Mouse (Mus musculus) embryo, embryonic 10.5 days (tissue): ENCODE measurements around the gene Cdhr5.

Experiments
- DNase-seq: peaks from one replicate; pipeline ENCODE4 v3.0.0-alpha.2; 2015; ENCODE audit warnings: low spot score

Cdhr5 gene

DNA sequence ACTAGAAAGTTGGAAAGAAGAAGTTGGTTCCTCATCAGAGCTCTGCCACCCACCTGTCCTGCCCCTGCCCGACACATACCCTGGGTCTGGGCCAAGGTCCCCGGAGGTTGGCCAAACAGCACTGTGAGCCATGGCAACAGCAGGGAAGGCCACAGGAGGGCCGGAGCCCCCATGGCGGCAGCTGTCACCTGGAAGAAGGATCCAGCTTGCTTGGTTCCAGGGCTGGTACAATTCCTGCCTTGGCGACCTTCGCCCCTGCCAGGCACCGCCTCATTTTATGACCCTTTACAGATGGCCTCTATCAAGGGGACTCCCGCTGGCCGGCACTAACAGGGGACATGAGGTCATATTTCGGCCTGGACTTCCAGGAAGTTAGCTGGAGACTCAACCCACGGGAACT lies at the start of gene Cdhr5:
Gene Cdhr5 (minus strand): TSS at position 241 of the 400 bp plus-strand sequence.
- peak; percentile 24 for DNase-seq

DNA sequence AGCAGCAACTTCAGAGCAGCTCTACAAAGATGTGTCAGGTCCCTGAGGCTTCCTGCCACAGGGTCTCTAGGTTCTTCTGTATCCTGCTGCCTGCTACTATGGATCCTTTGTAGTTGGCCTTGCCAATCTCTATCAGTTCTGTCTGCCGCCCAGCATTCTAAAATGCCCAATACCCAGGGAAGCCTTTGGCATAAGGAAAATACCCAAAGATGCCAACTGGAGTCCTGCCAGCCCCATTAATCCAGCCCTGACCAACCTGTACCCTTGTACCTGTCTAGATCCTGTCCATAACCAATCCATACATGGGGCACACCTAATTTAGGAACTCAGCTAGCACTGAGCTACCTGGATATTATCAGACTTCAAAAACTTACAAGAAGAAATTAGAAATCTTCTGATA lies 48.1 kb upstream of the Cdhr5 start:
- no peak for DNase-seq

DNA sequence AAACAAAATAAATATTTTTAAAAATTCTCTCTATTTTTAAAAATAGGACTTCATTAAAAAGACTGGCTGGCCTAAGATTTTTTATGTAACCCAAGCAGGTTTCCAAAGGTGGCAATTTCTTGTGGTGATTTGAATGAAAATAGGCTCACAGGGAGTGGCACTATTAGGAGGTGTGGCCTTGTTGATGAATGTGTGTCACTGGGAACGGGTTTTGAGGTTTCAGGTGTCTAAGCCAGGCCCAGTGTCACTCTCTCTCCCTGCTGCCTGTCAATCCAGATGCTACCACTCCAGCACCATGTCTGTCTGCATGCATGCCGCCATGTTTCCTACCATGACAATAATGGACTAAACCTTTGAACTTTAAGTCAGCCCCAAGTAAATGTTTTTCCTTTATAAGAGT lies 42.9 kb upstream of the Cdhr5 start:
- no peak for DNase-seq

DNA sequence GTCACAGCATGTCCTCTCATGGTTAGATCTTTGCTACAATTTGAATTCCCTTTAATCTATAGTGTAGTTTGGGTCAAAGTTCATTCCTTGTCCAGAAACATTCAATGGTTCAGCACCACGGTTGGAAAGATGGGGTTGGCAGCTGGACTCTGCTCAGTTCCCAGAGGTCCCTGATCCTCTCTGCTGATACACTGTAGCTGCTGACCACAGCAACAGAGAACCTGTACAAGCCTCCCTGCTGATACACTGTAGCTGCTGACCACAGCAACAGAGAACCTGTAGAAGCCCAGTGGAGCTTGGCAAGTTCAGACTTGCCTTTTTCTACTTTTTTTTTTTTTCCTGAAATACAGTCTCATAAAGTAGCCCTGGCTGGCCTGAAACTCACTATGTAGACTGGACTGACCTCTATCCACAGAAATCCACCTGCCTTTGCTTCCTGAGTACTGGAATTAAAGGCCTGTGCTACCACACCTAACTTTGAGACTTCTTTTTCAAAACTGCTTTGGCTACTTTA lies 41.1 kb upstream of the Cdhr5 start:
- DNase-seq, result no peak

DNA sequence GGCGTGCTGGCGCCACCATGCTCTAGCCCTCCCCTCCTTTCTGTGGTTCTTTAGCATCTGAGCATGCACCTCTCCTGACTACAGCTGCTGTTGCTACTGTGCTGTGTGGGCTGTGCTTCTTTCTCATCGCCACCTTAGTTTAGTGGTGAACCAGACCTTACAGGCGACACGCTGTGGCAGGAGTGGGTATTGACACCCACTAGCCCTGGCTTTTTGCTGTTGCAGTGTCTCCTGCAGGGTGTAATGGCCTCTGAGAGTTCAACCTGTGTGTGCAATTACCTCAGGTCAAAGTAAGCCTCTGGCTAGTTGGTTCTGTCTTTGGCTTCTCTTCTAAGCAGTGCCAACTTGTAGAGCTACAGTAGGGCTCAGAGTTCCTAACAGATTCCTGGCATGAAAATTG lies 39.4 kb upstream of the Cdhr5 start:
- DNase-seq, result peak; percentile 37

DNA sequence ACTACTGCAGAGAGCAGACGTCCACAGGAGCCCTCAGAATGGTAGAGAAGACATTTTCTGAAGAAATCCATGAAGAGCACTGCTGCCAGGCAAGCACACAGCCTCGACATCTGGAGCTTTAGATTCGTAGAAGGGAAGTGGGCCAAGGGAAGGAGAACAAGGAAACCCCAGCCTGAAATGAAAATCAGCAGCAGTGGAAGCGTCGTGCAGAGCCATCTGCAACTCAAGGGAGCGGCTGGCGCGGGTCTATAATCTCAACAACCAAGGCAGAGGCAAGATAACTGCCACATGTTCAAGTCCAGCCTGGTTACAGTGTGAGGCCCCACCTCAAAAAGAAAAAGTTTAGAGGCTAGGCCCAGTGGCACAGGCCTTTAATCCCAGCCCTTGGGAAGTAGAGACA lies 38.5 kb upstream of the Cdhr5 start:
- DNase-seq, result no peak

DNA sequence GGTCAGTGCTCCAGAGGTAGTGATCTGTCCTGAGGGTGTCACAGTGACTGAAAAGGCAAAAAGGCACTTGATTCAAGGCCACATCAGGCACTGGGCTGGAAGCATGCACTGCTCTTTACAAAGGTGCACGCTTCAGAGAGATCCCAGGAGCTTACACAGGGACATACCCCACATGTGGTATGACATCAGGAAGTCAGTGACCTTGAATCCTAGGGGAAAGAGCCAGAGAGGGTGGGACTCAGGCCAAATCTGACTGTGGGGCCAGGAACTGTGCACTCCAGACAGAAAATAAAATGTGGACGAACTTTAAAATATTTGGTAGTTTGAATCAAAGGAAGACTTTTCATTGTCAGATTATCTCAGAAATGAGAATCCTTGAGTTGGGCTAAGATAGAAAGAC lies 37.8 kb upstream of the Cdhr5 start:
- no peak for DNase-seq

DNA sequence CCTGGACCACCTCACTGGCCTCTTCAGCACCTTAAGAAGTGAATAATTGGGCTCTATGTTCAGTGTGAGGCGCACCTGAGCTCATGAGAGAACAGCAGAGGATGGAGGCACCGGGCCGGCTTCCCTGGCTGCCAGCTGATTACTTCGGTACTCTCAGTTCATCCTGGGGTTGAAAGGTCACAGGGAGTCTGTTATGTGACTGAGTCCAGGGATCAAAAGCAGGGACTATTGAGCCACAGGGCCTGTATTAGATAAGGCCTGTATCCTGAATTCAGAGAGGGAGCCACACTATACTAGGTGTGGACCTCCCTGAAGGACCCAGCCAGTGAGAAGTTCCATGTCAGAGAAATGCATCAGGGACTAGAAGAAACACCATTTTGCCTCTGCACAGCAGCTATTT lies 28.0 kb upstream of the Cdhr5 start:
- DNase-seq, result no peak

DNA sequence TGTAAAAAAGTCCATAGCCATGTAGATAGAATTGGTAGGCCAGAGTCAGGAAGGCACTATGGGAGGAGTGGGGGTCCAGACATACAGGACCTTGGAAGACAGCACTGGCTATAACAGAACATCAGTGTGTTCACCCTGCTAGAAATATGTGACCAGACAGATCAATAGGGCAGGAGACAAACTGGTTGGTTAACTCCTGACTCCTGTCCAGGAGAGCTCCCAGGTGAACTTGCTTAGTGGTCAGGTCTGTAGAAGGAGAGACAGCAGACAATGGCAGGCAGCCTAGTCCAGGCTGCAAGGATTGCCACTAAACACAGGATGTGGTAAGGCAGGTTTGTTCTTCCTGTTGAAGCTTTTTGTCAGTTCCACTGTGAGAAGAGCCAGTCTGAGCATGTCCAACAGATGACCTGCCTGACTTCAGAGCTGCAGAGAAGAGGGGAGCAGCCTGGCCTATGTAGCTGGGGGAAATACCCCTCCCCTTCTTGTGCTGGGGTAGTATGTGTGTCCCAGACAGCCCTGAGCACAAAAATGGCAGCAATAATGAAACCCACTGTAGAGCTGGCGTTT lies 26.2 kb upstream of the Cdhr5 start:
- DNase-seq, result no peak

DNA sequence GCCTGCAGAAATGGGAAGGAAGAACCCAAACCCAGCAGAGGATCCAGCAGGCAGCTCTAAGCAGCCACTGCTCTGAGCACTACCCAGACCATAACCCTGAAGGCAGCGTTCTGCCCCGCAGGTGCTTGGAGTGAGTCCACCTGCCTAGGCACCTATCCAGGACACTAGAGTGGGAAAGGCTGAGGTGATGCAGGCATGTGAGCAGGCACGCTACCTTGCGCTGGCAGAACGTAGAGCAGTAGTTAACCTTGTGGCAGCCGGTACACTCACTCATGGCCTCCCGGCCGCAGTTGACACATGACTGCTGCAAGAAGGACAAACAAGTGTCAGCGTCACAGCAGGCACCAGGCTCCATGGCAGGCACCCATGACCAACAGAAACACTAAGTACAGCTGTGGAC lies 24.8 kb upstream of the Cdhr5 start:
- no peak for DNase-seq

DNA sequence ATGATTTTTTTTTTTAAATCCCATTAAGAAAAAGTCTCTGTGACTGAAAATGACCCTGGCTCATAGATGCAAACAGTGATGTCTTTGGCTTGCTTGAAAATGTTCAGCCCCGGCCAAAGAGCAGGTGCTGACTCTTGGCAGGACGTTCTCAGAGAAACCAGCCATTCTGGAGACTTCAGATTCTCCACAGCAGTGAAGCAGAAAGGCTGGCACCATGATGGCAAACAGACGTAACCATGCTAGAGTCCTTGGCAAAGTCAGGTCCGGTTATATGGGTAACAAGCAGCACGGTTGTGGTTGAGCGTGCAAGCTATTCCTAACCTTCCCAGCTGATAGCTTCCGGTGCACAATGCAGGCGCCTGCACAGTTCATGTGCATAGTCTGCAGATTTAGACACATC lies 22.6 kb upstream of the Cdhr5 start:
- DNase-seq, result no peak

DNA sequence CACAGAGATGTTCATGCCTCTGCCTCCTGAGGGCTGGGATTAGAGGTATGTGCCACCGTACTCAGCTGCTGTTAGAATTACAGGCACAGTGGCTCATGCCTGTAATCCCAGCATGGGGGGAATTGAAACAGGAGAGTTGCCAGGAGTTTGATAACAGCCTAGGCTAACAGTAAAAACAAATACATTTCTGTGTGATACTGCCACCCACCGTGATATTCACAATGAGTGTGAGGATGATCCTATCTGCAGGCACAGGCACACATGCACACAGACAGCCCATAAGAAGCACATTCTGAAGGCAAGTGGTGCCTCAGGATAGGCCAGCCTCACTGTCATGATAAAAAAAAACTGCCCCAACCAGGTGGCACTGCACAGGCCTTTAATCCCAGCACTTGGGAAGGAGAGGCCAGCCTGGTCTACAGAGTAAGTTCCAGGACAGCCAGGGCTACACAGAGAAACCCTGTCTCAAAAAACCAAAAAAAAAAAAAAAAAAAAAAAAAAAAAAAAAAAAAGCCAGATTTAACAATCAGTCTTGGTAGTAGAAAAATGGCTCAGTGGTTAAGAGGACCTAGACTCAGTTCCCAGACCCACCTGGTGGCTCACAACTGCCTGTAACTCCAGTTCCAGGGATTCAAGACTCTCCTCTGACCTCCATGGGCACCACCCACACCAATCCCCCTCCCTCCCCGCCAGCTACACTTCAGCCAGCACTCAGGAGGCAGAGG lies 21.5 kb upstream of the Cdhr5 start:
- DNase-seq, result no peak

DNA sequence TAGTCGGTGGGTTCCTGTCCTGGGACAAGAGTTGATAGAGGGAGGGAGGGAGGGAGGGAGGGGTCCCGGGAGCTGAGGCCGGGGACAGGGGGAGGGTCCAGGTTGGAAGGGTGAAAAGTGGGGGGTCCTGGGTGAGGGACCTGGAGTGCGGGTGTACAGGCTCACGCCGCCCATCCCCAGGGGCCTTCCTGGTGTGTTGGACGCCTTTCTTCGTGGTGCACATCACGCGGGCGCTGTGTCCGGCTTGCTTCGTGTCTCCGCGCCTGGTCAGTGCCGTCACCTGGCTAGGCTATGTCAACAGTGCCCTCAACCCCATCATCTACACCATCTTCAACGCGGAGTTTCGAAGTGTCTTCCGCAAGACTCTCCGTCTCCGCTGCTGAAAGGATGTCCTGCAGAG lies 17.9 kb upstream of the Cdhr5 start:
- peak; percentile 28 for DNase-seq

DNA sequence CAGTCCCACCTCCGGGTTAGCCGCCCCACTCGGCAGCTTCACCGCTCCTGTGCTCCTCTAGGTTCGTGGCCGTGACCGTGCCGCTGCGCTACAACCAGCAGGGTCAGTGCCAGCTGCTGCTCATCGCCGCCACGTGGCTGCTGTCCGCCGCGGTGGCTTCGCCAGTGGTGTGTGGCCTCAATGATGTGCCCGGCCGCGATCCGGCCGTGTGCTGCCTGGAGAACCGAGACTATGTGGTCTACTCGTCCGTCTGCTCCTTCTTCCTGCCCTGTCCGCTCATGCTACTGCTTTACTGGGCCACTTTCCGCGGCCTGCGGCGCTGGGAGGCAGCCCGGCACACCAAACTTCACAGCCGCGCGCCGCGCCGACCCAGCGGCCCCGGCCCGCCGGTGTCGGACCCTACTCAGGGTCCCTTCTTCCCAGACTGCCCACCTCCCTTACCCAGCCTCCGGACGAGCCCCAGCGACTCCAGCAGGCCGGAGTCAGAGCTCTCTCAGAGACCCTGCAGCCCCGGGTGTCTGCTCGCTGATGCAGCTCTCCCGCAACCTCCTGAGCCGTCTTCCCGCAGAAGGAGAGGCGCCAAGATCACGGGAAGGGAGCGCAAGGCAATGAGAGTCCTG lies 17.4 kb upstream of the Cdhr5 start:
- DNase-seq, result peak; percentile 63

DNA sequence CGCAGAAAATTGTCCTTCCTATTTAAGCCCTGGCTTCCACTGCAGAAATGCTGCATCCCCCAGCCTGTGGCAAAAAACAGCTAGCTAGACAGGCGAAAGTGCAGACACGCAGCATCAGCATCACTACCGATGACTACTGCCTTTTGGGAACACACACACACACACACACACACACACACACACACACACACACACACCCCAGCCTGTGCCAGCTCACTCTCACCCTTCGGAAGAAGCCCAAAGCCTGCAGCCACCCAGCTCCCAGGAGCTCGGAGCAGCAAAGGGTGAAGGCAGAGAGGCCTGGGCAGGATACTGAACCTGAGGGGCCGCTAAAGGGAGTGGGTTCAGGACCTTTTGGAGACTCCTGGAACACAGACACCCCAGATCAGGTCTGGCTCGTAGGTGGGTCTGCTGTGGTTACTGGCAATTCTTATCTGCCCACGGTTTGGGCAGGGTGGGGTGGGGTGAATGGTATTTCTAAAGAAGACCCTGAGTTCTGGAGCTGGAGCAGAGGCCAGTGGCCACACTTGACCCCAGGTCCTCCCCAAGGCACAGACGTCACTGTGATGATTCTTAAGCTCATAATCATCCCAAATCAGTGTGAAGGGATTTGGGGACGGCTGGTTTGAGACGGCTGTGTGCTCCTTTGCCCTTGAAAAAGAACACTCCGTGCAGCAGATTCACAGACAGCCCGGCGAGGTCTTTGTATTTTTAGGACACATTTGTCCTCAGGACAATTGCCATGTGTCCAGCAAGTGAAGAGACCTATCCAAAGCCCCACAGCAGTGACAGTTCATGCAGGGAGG lies 16.2 kb upstream of the Cdhr5 start:
- DNase-seq, result peak; percentile 27

DNA sequence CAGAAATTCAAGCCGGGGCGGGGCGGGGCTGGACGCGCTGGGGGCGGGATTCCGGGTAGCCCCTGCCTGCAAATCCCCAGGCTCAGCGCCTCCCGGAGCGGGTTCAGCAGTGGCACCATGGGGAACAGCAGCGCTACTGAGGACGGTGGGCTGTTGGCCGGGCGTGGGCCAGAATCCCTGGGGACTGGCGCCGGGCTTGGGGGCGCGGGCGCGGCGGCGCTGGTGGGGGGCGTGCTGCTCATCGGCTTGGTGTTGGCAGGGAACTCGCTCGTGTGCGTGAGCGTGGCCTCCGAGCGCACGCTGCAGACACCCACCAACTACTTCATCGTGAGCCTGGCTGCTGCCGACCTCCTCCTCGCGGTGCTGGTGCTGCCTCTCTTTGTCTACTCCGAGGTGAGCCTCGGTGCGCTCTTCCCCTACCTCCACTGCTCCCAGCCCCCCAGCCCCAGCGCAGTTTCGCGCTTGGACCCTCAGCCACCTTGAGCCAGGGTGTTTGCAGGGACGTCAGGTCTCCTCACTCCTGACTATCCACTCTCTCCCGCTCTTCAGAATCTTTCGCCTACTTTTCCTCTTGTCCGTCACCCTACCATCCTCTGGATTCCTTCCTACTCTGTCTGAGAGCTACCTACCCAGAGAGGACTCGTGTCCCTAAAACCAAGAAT lies 15.5 kb upstream of the Cdhr5 start, which contains the start of gene Drd4:
Gene Drd4 (plus strand): TSS at position 86 of the 662 bp plus-strand sequence.
- peak; percentile 65 for DNase-seq

DNA sequence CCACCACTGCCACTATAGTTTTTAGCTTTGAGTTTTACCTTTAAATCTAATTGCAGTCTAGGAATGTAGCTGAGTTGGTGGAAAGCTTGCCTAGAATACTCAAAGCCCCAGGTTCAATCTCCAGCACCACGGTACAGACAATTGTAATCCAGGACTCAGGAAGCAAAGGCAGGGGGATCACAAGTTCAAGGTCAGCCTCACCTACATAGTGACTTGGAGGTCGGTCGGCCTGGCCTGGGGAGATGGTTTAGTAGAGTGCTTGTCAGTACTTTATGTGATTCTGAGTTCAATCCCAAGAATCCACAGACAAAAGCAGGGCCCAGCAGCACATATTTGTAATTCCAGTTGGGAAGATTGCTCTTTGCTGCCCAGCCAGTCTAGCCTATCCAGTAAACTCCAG lies 11.5 kb upstream of the Cdhr5 start:
- DNase-seq, result no peak

DNA sequence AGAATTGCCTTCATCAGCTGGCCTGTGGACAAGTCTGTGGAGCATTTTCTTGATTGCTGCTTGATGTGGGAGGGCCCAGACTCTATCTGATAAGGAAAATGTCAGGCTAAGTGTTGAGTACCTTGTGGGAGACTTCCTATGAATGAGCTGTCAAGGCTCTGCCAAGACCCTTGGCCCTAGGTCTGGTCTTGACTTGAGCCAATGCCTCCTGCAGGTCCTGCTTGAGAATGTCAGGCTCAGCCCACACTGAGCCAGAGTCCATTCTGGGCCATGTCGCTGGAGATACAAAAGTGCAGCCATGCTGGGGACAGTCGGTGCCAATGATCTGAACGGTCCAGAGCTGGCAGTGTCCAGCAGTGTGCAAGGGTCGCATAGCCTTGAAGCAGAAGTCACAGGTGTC lies 6.2 kb upstream of the Cdhr5 start:
- DNase-seq, result no peak

DNA sequence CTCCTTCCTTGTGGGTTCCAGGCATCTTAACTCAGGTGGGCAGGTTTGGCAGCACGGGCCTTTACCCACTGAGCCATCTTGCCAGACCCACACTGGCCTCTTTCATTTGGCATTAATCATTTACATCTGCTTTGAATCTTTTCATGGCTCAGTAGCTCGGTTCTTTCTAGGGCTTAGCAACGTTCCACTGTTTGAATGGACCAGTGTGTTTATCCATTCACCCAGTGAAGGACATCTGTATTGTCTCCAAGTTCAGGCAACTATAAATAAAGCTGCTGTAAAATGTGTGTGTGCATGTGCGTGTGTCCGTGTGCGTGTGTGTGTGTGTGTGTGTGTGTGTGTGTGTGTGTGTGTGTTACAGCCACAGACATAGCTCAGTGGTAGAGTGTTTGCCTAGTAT lies 4.9 kb upstream of the Cdhr5 start:
- no peak for DNase-seq

DNA sequence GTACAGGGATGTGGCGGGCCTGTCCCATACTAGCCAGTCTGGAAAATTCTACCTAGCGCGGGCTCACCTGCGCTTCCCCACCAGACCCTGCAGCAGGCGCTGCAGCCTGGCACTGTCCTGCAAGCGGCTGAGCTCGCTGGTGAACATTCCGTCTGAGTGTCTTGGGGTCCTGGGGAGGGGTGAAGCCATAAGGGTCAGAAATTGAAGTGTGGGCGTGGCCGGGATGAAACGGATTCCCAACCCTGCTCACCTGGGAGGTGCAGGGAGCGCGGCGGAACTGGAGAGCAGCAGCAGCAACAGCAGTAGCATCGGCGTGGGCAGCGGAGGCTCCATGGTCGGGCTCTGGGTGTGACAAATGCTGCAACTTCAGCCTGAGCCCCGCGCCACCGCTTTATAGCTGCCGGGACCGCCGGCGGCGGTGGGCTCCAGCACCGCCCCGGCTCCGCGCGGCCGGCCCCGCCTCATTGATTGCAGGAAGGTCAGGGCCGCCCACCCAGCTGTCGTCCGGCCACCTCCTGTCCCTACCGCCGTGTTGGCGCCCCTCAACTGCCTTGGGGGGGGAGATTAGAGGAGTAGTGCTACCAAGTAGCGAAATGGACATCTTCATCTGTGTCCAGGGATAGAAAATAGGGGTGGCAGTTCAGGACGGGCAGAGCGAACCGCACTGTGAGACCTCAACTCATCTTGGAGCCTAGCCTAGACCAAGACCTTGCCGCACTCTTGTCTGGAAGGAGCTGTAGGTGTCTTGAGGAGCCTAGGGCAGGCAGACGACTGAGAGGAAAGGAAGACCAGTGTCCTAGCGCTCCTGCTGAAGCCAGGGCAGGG lies 2.4 kb upstream of the Cdhr5 start, which contains the start of gene Sct:
Gene Sct (minus strand): TSS at position 368 of the 825 bp plus-strand sequence.
- peak; percentile 74 for DNase-seq
